Mouse (Mus musculus) forebrain, postnatal 0 days (tissue): ENCODE data around the gene Fam69a. TPM values are rescaled to one million over a fixed set of nuclear protein-coding genes. Genes with fewer than 3 reads are reported as not detected.

Source experiments
- ATAC-seq: fragments of 200-750 bp; cut with Nextera tagmentation; 2 replicates; pipeline ENCODE4 v1.8.0; 2017; ENCODE audit warnings: mild to moderate bottlenecking, moderate library complexity
- DNase-seq: peaks from one replicate; pipeline ENCODE4 v3.0.0-alpha.2; 2015
- H3K27ac ChIP-seq: fragments of 300-500 bp; sonication (generic); 2 replicates; pipeline ENCODE4 v1.5.1; 2014; ENCODE audit warnings: low read depth, mild to moderate bottlenecking, antibody characterized with exemption, low read length, moderate library complexity, mixed read lengths
- H3K27me3 ChIP-seq: fragments of 300-500 bp; sonication (generic); 2 replicates; pipeline ENCODE4 v1.6.1; 2014; ENCODE audit warnings: mild to moderate bottlenecking, low read length, mixed read lengths; ENCODE audit not compliant: insufficient read depth
- H3K36me3 ChIP-seq: fragments of 300-500 bp; sonication (generic); 2 replicates; pipeline ENCODE4 v1.6.1; 2014; ENCODE audit warnings: mild to moderate bottlenecking, moderate library complexity; ENCODE audit not compliant: insufficient read depth
- H3K4me1 ChIP-seq: fragments of 300-500 bp; sonication (generic); 2 replicates; pipeline ENCODE4 v1.6.1; 2014; ENCODE audit warnings: antibody characterized with exemption; ENCODE audit not compliant: insufficient read depth
- H3K4me2 ChIP-seq: fragments of 300-500 bp; sonication (generic); 2 replicates; pipeline ENCODE4 v1.6.1; 2014; ENCODE audit warnings: low read depth, mild to moderate bottlenecking, moderate library complexity
- H3K4me3 ChIP-seq: fragments of 300-500 bp; sonication (generic); 2 replicates; pipeline ENCODE4 v1.5.1; 2014; ENCODE audit warnings: low read depth, low read length, mixed read lengths
- H3K9ac ChIP-seq: fragments of 300-500 bp; sonication (generic); 2 replicates; pipeline ENCODE4 v1.6.1; 2014; ENCODE audit warnings: mild to moderate bottlenecking
- H3K9me3 ChIP-seq: fragments of 300-500 bp; sonication (generic); 2 replicates; pipeline ENCODE4 v1.6.1; 2016; ENCODE audit warnings: low read length
- CTCF ChIP-seq: sonication (generic); IDR thresholded peaks from 2 replicates; pipeline ENCODE4 v1.5.1; 2016; ENCODE audit warnings: antibody characterized with exemption, control low read depth, low read depth
- WGBS: fragments of 180-500 bp; shearing (Covaris S2); extraction: QIAGEN DNeasy Blood & Tissue Kit; methylation state at CpG from one replicate; pipeline ENCODE4 v1.1.7; 2014; 5-methylcytosine and 5-hydroxymethylcytosine counted together
- polyA plus RNA-seq: library from polyadenylated mRNA; unstranded; fragments of >200 nt; fragmentation: Nextera tagmentation; extraction: Ambion mirVana; gene quantifications from 2 replicates; pipeline ENCODE4 v1.2.1, GENCODE M21; 2015
- total RNA-seq: library from RNA; depleted of rRNA; stranded (reverse); fragments of >200 nt; gene quantifications from 2 replicates; pipeline ENCODE4 v1.2.3, GENCODE M21; 2014

Fam69a gene
- total and polyA plus RNA-seq, 2 experiments from 2014 or later = 28.5 to 60.9 TPM

DNA sequence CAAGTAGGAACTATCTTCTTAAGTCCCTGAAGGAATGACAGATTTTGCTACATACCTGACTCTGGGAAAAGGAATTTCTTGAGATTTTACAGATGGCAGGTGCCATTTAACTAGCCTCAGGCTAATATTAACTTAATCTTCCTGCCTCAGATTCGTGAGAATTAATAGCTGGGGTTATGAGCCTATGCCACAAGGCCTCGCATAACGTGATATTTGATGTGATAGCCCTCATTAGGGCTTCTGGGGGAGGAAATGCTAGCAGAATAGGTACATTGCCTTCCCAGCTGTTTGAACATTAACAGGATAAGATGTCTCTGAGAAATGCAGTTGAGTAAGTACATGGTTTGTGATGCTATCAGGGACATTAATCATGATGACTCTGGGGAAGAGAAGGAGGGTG lies 34.5 kb upstream of the Fam69a start:
- Histone ChIP-seq H3K4me2 (no peak overlapping the region), H3K27me3 (no peaks in the 10 kb centered on the region), H3K4me3 (no peak overlapping the region), H3K27ac (no peak overlapping the region), H3K4me1 (no peaks in the 10 kb centered on the region), H3K9me3 (no peaks in the 10 kb centered on the region), H3K36me3 (no peaks in the 10 kb centered on the region), H3K9ac (no peak overlapping the region)
- DNase-seq (no peak), ATAC-seq (no peak)
- WGBS = 75% methylated on average over 3 of the region's 3 CpGs
- no peak for TF ChIP-seq CTCF

DNA sequence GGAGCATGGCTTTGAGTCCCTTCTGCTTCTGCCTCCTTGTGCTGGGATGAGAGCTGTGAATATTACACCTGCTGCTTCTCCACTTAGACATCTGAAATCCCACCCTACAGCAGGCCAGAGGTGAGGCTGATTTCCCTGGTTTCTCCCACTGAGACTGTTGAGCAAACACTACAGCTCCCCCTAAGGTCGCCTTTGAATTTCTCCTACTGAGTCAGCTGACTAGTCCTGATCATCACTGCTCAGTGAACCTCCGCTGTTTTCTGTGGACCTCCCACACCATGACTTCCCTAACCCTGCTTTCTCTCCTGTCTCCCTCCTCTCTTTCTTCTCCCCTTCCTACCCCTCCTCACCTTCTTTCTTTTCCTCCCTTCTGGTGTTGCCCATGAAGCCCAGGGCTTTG lies 32.5 kb upstream of the Fam69a start:
- Histone ChIP-seq H3K27me3 (no peaks in the 10 kb centered on the region), H3K4me2 (no peak overlapping the region), H3K9me3 (no peaks in the 10 kb centered on the region), H3K4me1 (no peaks in the 10 kb centered on the region), H3K9ac (no peak overlapping the region), H3K4me3 (no peak overlapping the region), H3K27ac (no peak overlapping the region), H3K36me3 (no peaks in the 10 kb centered on the region)
- WGBS = 29% methylated on average over 2 of the region's 2 CpGs
- no peak for ATAC-seq
- no peak for TF ChIP-seq CTCF
- DNase-seq = no peak

DNA sequence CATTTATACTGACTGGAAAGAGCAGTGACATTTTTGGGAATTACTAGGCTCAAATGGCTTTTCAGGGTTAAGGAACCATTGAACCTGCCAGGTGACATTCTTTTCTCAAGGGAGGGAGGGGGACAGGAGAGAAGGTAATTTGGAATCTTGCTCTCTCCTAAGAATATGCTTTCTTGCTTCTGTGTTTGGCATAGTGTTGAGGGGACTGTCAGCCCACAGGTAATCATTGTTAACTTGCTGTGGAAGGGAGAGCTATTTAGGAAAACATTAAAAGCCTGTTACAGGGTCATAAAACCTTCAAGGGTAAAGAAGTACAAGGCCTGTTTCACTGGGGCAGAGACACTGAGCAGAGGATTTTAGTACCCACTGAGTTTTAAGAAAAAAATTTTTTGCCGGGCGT lies 30.3 kb upstream of the Fam69a start:
- ATAC-seq = no peak
- H3K27ac ChIP-seq = no peak overlapping the region
- H3K27me3 ChIP-seq = no peaks in the 10 kb centered on the region
- H3K4me3 ChIP-seq = no peak overlapping the region
- H3K9me3 ChIP-seq = no peaks in the 10 kb centered on the region
- 100% methylated on average over 2 of the region's 2 CpGs for WGBS
- H3K9ac ChIP-seq = no peak overlapping the region
- no peak for TF ChIP-seq CTCF
- DNase-seq = no peak
- no peaks in the 10 kb centered on the region for H3K36me3 ChIP-seq
- H3K4me2 ChIP-seq = no peak overlapping the region
- no peaks in the 10 kb centered on the region for H3K4me1 ChIP-seq

DNA sequence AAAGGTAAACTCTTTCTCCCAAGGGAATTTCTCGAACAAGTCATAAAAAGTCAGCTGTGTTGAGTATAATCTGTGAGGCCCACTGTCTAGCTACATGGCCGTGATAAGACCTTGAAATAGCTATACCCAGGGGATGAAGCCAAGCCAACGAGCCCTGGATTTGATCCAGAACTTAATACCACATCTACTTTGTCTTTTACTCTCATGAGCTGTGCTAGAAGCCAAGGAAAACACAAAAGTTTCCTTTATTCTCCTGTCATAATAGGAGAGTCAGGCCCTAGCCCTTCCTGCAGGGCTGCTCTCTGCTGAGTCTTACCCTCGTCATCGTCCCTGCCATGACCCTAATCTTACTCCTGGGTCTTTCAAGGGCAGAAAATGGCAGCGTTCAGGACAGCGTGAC lies 28.5 kb upstream of the Fam69a start:
- no peaks in the 10 kb centered on the region for H3K4me1 ChIP-seq
- no peaks in the 10 kb centered on the region for H3K27me3 ChIP-seq
- no peaks in the 10 kb centered on the region for H3K9me3 ChIP-seq
- 56% methylated on average over 7 of the region's 7 CpGs for WGBS
- TF ChIP-seq CTCF = no peak
- ATAC-seq (no peak), DNase-seq (no peak)
- no peak overlapping the region for H3K27ac ChIP-seq
- no peak overlapping the region for H3K4me3 ChIP-seq
- H3K9ac ChIP-seq = no peak overlapping the region
- no peak overlapping the region for H3K4me2 ChIP-seq
- no peaks in the 10 kb centered on the region for H3K36me3 ChIP-seq

DNA sequence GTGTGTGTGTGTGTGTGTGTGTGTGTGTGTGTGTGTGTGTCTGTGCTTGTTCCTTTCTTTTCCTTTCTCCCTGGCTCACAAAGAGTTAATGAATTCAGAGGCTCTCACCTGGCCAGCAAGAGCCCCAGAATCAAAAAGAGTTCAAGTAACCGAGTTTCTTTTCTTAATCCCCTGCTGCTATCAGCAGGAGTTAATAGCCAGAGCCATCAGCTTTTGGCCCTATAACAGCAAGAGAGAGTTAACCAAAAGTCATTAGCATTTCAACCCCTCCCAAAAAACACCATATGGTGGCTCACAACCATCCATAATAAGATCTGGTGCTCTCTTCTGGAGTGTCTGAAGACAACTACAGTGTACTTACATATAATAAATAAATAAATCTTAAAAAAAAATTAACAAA lies 27.3 kb upstream of the Fam69a start:
- H3K27ac ChIP-seq = no peak overlapping the region
- DNase-seq (no peak), ATAC-seq (no peak)
- no peaks in the 10 kb centered on the region for H3K9me3 ChIP-seq
- WGBS = 3% methylated on average over 1 of the region's 1 CpGs
- no peak for TF ChIP-seq CTCF
- no peaks in the 10 kb centered on the region for H3K27me3 ChIP-seq
- no peak overlapping the region for H3K4me3 ChIP-seq
- no peaks in the 10 kb centered on the region for H3K36me3 ChIP-seq
- H3K4me1 ChIP-seq = no peaks in the 10 kb centered on the region
- H3K4me2 ChIP-seq = no peak overlapping the region
- no peak overlapping the region for H3K9ac ChIP-seq

DNA sequence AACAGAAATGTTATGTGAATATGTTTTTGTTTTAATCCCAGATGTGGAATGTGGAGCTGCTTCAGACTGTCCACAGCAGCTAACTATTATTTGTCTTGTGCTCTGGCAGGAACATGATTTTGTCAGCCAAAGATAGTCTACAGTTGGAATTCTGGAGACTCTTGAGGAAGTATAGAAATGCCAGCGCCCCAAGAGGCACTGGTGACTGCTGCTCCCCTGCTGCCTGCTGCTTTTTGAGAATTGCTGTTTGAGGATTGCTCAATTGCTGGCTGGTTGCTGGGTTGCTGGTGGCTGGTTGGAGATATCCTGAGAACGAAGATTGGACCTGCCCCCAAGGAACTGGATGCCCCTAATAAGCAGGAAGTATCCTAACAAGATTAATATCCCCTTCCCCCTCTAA lies 22.8 kb upstream of the Fam69a start:
- H3K9me3 ChIP-seq = no peaks in the 10 kb centered on the region
- H3K4me1 ChIP-seq = no peaks in the 10 kb centered on the region
- no peak overlapping the region for H3K27ac ChIP-seq
- no peak overlapping the region for H3K4me2 ChIP-seq
- DNase-seq (no peak), ATAC-seq (no peak)
- WGBS = 33% methylated on average over 2 of the region's 2 CpGs
- H3K27me3 ChIP-seq = no peaks in the 10 kb centered on the region
- no peak for TF ChIP-seq CTCF
- H3K9ac ChIP-seq = no peak overlapping the region
- H3K36me3 ChIP-seq = no peaks in the 10 kb centered on the region
- H3K4me3 ChIP-seq = no peak overlapping the region

DNA sequence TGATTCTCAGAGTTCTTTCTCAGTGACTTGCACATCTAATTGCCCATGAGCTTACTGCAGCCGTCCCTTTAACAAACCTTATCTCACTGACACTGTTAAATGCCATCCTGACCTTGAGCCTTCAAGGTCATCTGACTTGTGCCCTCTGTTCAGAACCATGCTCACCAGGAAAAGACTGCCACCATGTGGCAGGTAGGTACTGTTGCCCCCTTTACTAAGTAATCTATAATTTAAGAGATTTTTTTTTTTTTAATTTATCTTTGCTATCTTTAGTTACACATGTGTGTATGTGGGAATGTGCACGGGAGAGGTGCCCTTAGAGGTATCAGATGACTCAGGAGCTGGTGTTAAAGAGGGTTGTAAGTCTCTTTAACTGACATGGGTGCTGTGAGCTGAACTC lies 18.2 kb upstream of the Fam69a start:
- 72% methylated on average over 2 of the region's 2 CpGs for WGBS
- H3K36me3 ChIP-seq = no peaks in the 10 kb centered on the region
- no peaks in the 10 kb centered on the region for H3K4me1 ChIP-seq
- H3K9me3 ChIP-seq = no peaks in the 10 kb centered on the region
- no peak overlapping the region for H3K4me3 ChIP-seq
- no peak overlapping the region for H3K4me2 ChIP-seq
- DNase-seq (no peak), ATAC-seq (no peak)
- peak; percentile 17; the same call in 1 of the 2 replicates for TF ChIP-seq CTCF
- no peaks in the 10 kb centered on the region for H3K27me3 ChIP-seq
- H3K27ac ChIP-seq = no peak overlapping the region
- no peak overlapping the region for H3K9ac ChIP-seq

DNA sequence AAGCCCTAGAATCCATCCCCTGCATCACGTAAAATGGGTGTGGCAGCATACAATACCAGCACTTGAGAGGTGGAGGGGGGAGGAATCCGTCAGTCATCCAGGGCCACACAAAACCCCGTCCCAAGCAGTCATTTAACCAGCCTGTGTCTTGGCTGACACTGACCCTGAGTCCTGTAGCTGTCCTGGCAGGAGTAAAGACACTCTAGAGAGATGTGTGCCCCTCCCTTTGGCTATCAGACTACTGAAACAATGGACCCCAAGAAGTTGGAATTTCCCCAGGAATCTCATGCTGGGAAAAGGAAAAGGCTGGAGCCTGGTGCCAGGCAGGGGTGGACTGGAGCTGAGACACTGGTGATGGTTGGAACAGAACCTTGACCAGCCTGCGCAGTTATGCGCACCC lies 15.8 kb upstream of the Fam69a start:
- no peaks in the 10 kb centered on the region for H3K36me3 ChIP-seq
- H3K4me3 ChIP-seq = no peak overlapping the region
- ATAC-seq (no peak; the same call in 1 of the 2 replicates), DNase-seq (no peak)
- no peak overlapping the region for H3K4me2 ChIP-seq
- TF ChIP-seq CTCF = no peak
- H3K9me3 ChIP-seq = no peaks in the 10 kb centered on the region
- H3K27ac ChIP-seq = no peak overlapping the region
- no peaks in the 10 kb centered on the region for H3K27me3 ChIP-seq
- no peak overlapping the region for H3K9ac ChIP-seq
- no peaks in the 10 kb centered on the region for H3K4me1 ChIP-seq
- 59% methylated on average over 5 of the region's 5 CpGs for WGBS
